Mouse (Mus musculus) embryonic fibroblast, embryonic 13.5 days (primary cell): ENCODE results near the gene Kcnh1.

Experiments
- CTCF ChIP-seq: IDR thresholded peaks from 2 replicates; pipeline ENCODE4 v1.5.1; 2011; ENCODE audit warnings: mild to moderate bottlenecking, control low read depth, low read length, moderate library complexity, borderline replicate concordance; ENCODE audit not compliant: insufficient read depth
- POLR2A ChIP-seq: IDR thresholded peaks from 2 replicates; pipeline ENCODE4 v1.6.1; 2011; ENCODE audit warnings: low read depth, mild to moderate bottlenecking, control low read depth, low read length, moderate library complexity

- TF ChIP-seq CTCF (no peak), POLR2A (no peak)
Measured at GRCm38 (mm10) chr1:192220156-192220555, 29.6 kb downstream of the Kcnh1 start.
